Mouse (Mus musculus): ENCODE measurements around the gene Pif1.

DNA sequence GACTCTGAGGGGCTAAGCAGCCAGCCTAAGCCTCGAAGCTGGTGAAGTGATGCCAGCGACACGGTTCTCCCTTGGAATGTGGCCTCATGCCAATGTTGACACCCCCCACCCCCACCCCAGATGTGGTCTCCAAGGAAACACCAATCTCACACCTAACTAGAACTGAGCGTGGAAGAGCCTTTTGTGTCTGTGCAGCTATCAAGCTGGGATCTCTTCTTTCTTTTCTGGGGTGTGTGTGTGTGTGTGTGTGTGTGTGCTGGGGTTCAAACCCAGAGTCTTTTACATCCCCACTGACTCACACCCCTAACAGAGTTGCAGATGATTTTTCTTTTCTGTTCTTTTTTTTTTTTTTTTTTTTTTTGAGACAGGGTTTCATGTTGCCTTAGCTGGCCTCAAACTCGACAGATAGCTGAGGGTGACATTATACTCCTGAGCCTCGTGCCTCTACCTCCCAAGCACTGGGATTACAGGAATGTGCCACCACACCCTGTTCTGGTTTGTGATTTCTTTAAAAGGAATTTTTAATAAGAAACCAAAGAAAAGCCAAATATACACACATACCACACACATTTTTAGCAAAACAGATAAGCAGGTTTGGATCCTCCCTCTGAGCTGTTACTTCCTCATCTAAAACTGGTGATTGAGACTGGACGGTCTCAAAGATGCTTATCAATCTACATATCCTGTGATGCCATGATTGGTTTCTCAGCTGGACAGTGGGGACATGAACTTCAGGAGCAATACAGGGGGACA is 36.7 kb upstream of the Pif1 start:
- TF ChIP-seq POLR2A (IDR thresholded peaks at IDR 0.05; ENCODE audit: low read depth, low read length) (0 out of 2 replicates have a peak, but pooled peaks have one; percentile 30), CTCF (IDR thresholded peaks at IDR 0.05; ENCODE audit: borderline replicate concordance, insufficient read depth, low read length) (no peak)
